Mouse (Mus musculus) kidney, embryonic 16.5 days (tissue): ENCODE results near the gene Gm21860. TPM values are rescaled to one million over a fixed set of nuclear protein-coding genes. Genes with fewer than 3 reads are reported as not detected.
"Not testable (repeated sequence)": the region's sequence is repeated elsewhere in the genome, so short reads cannot be mapped to it uniquely, and the experiment has no call there.

Experiments used
- ATAC-seq: fragments of 200-750 bp; cut with Nextera tagmentation; 2 replicates; pipeline ENCODE4 v1.8.0; 2017; ENCODE audit warnings: moderate TSS enrichment; ENCODE audit not compliant: low FRiP score, low TSS enrichment
- H3K27ac ChIP-seq: fragments of 300-500 bp; sonication (generic); 2 replicates; pipeline ENCODE4 v1.5.1; 2014; ENCODE audit warnings: low read length
- H3K27me3 ChIP-seq: fragments of 300-500 bp; sonication (generic); 2 replicates; pipeline ENCODE4 v1.6.1; 2014; ENCODE audit warnings: low read length, control low read depth, mixed read lengths; ENCODE audit not compliant: insufficient read depth
- H3K36me3 ChIP-seq: fragments of 300-500 bp; sonication (generic); 2 replicates; pipeline ENCODE4 v1.6.1; 2014; ENCODE audit warnings: low read length, control low read depth, mixed read lengths; ENCODE audit not compliant: insufficient read depth
- H3K4me1 ChIP-seq: fragments of 300-500 bp; sonication (generic); 2 replicates; pipeline ENCODE4 v1.6.1; 2014; ENCODE audit warnings: low read length, control low read depth, mixed read lengths; ENCODE audit not compliant: insufficient read depth
- H3K4me2 ChIP-seq: fragments of 300-500 bp; sonication (generic); replicated peaks from 2 replicates; pipeline ENCODE4 v1.6.1; 2014; ENCODE audit warnings: low read depth, low read length
- H3K4me3 ChIP-seq: fragments of 300-500 bp; sonication (generic); 2 replicates; pipeline ENCODE4 v1.5.1; 2014; ENCODE audit warnings: mild to moderate bottlenecking, low read length
- H3K9ac ChIP-seq: fragments of 300-500 bp; sonication (generic); replicated peaks from 2 replicates; pipeline ENCODE4 v1.6.1; 2014; ENCODE audit warnings: low read length
- H3K9me3 ChIP-seq: fragments of 300-500 bp; sonication (generic); 2 replicates; pipeline ENCODE4 v1.6.1; 2016; ENCODE audit warnings: low read length, control low read depth
- WGBS: fragments of 180-500 bp; shearing (Covaris S2); extraction: QIAGEN DNeasy Blood & Tissue Kit; methylation state at CpG from one replicate; pipeline ENCODE4 v1.1.7; 2014; 5-methylcytosine and 5-hydroxymethylcytosine counted together
- polyA plus RNA-seq: library from polyadenylated mRNA; unstranded; fragments of >200 nt; fragmentation: Nextera tagmentation; extraction: Ambion mirVana; gene quantifications from 2 replicates; pipeline ENCODE4 v1.2.1, GENCODE M21; 2015

Gene Gm21860
- polyA plus RNA-seq, 1 experiment from 2014 or later = not detected

GRCm38 (mm10) chrY:90732101-90732542, 22.5 kb downstream of the Gm21860 start:
- H3K4me3 ChIP-seq, H3K27ac ChIP-seq, H3K9ac ChIP-seq, H3K9me3 ChIP-seq, H3K4me1 ChIP-seq, ATAC-seq, H3K4me2 ChIP-seq, H3K27me3 ChIP-seq, H3K36me3 ChIP-seq: not testable (repeated sequence)
- 51% methylated on average over 10 of the region's 10 CpGs for WGBS

- WGBS = 63% methylated on average over 1 of the region's 1 CpGs
- H3K4me2 ChIP-seq, H3K4me3 ChIP-seq, H3K36me3 ChIP-seq, H3K9ac ChIP-seq, H3K4me1 ChIP-seq, H3K9me3 ChIP-seq, H3K27ac ChIP-seq, ATAC-seq, H3K27me3 ChIP-seq: not testable (repeated sequence)
Measured at GRCm38 (mm10) chrY:90731593-90731955, 23.0 kb downstream of the Gm21860 start.

GRCm38 (mm10) chrY:90730908-90731592, 23.6 kb downstream of the Gm21860 start:
- not testable (repeated sequence) for H3K4me3 ChIP-seq, H3K4me1 ChIP-seq, H3K4me2 ChIP-seq, H3K27me3 ChIP-seq, H3K27ac ChIP-seq, H3K9me3 ChIP-seq, H3K9ac ChIP-seq, H3K36me3 ChIP-seq
- ATAC-seq = peak; percentile 95
- WGBS = 65% methylated on average over 17 of the region's 20 CpGs

- ATAC-seq, H3K9me3 ChIP-seq, H3K4me2 ChIP-seq, H3K4me3 ChIP-seq, H3K27me3 ChIP-seq, H3K4me1 ChIP-seq, H3K36me3 ChIP-seq, H3K9ac ChIP-seq, H3K27ac ChIP-seq: not testable (repeated sequence)
- 70% methylated on average over 11 of the region's 12 CpGs for WGBS
Measured at GRCm38 (mm10) chrY:90729816-90730303, 24.8 kb downstream of the Gm21860 start.

GRCm38 (mm10) chrY:90728905-90729256, 25.7 kb downstream of the Gm21860 start:
- 72% methylated on average over 14 of the region's 17 CpGs for WGBS
- not testable (repeated sequence) for H3K9me3 ChIP-seq, H3K4me3 ChIP-seq, H3K27me3 ChIP-seq, H3K4me1 ChIP-seq, H3K9ac ChIP-seq, H3K27ac ChIP-seq, H3K4me2 ChIP-seq, H3K36me3 ChIP-seq
- ATAC-seq = peak; percentile 79

- H3K27ac ChIP-seq, H3K9ac ChIP-seq, H3K9me3 ChIP-seq, H3K27me3 ChIP-seq, H3K4me3 ChIP-seq, H3K4me1 ChIP-seq, H3K36me3 ChIP-seq, H3K4me2 ChIP-seq, ATAC-seq: not testable (repeated sequence)
- WGBS = 73% methylated on average over 11 of the region's 13 CpGs
Measured at GRCm38 (mm10) chrY:90728251-90728904, 26.2 kb downstream of the Gm21860 start.

- H3K4me2 ChIP-seq, ATAC-seq, H3K9ac ChIP-seq, H3K27ac ChIP-seq, H3K36me3 ChIP-seq, H3K4me3 ChIP-seq, H3K27me3 ChIP-seq, H3K9me3 ChIP-seq, H3K4me1 ChIP-seq: not testable (repeated sequence)
- 82% methylated on average over 10 of the region's 13 CpGs for WGBS
Measured at GRCm38 (mm10) chrY:90727121-90727908, 27.3 kb downstream of the Gm21860 start.

GRCm38 (mm10) chrY:90725701-90726451, 28.7 kb downstream of the Gm21860 start:
- 64% methylated on average over 11 of the region's 23 CpGs for WGBS
- H3K9me3 ChIP-seq, H3K4me1 ChIP-seq, H3K4me2 ChIP-seq, H3K27me3 ChIP-seq, ATAC-seq, H3K36me3 ChIP-seq, H3K27ac ChIP-seq, H3K9ac ChIP-seq, H3K4me3 ChIP-seq: not testable (repeated sequence)

- WGBS = 89% methylated on average over 10 of the region's 10 CpGs
- H3K27ac ChIP-seq, ATAC-seq, H3K4me1 ChIP-seq, H3K9me3 ChIP-seq, H3K36me3 ChIP-seq, H3K4me3 ChIP-seq, H3K27me3 ChIP-seq, H3K4me2 ChIP-seq, H3K9ac ChIP-seq: not testable (repeated sequence)
Measured at GRCm38 (mm10) chrY:90725166-90725565, 29.5 kb downstream of the Gm21860 start.
